Mouse (Mus musculus) CH12.LX (cell line): ENCODE measurements around the gene Entpd1. TPM values are rescaled to one million over a fixed set of nuclear protein-coding genes. Genes with fewer than 3 reads are reported as not detected.

ENCODE experiments used
- DNase-seq: peaks from one replicate; pipeline ENCODE4 v3.0.0-alpha.2; 2013; ENCODE audit errors: extremely low read depth
- H3K27ac ChIP-seq: 2 replicates; pipeline ENCODE4 v1.5.1; 2012; ENCODE audit warnings: low read depth, mild to moderate bottlenecking, control low read depth, moderate library complexity; ENCODE audit not compliant: insufficient read depth
- H3K27me3 ChIP-seq: replicated peaks from 2 replicates; pipeline ENCODE3; 2012; ENCODE audit warnings: inconsistent platforms
- H3K36me3 ChIP-seq, 2 experiments: replicated peaks in 1 of 2; 2 replicates each; pipeline versions ENCODE3 to v1.6.1; 2012; ENCODE audit warnings: inconsistent platforms in 1 of 2, low read length in 1 of 2, mild to moderate bottlenecking in 1 of 2, mixed read lengths in 1 of 2, moderate library complexity in 1 of 2; ENCODE audit not compliant: control insufficient read depth in 1 of 2, insufficient read depth in 1 of 2
- H3K4me1 ChIP-seq, 2 experiments: 2 replicates each; pipeline ENCODE4 v1.6.1; 2012; ENCODE audit warnings: inconsistent platforms in 1 of 2, moderate library complexity in 1 of 2; ENCODE audit not compliant: insufficient read depth in 2 of 2, control insufficient read depth in 1 of 2
- H3K4me2 ChIP-seq: 2 replicates; pipeline ENCODE4 v1.6.1; 2012; ENCODE audit warnings: low read depth, mild to moderate bottlenecking, control low read depth; ENCODE audit not compliant: poor library complexity, insufficient read depth, severe bottlenecking
- H3K4me3 ChIP-seq, 3 experiments: fragments of 150-350 bp in 1 of 3; sonication (generic) in 1 of 3; replicated peaks in 1 of 3; 2 replicates each; pipeline versions ENCODE3 to v1.5.1; 2011 to 2012; ENCODE audit warnings: low read depth in 2 of 3, low read length in 2 of 3, mild to moderate bottlenecking in 2 of 3, moderate library complexity in 2 of 3, control low read depth in 1 of 3, improper control_type of control experiment in 1 of 3, inconsistent platforms in 1 of 3, mixed read lengths in 1 of 3; ENCODE audit not compliant: poor library complexity in 1 of 3
- H3K79me2 ChIP-seq: replicated peaks from 2 replicates; pipeline ENCODE4 v1.6.1; 2012; ENCODE audit warnings: mild to moderate bottlenecking, moderate library complexity; ENCODE audit not compliant: control insufficient read depth, poor library complexity, insufficient read depth, severe bottlenecking; ENCODE audit errors: extremely low read depth
- H3K9ac ChIP-seq: 2 replicates; pipeline ENCODE4 v1.6.1; 2012; ENCODE audit warnings: low read depth, mild to moderate bottlenecking, control low read depth, moderate library complexity; ENCODE audit not compliant: insufficient read depth
- H3K9me3 ChIP-seq: replicated peaks from 2 replicates; pipeline ENCODE3; 2012; ENCODE audit warnings: low read length, inconsistent platforms, mixed read lengths
- BHLHE40 ChIP-seq: IDR thresholded peaks from 2 replicates; pipeline ENCODE4 v1.6.1; 2011; ENCODE audit warnings: mild to moderate bottlenecking, low read depth, low read length, improper control_type of control experiment
- CHD1 ChIP-seq: IDR thresholded peaks from 2 replicates; pipeline ENCODE4 v1.6.1; 2012; ENCODE audit warnings: low read depth, low read length, improper control_type of control experiment, inconsistent platforms
- CHD2 ChIP-seq: IDR thresholded peaks from 2 replicates; pipeline ENCODE4 v1.6.1; 2011; ENCODE audit warnings: low read length, improper control_type of control experiment
- CTCF ChIP-seq, 2 experiments: IDR thresholded peaks in 1 of 2; conservative IDR thresholded peaks in 1 of 2; 2 replicates each; pipeline ENCODE4 v1.5.1; 2011 to 2012; ENCODE audit warnings: low read depth in 2 of 2, low read length in 2 of 2, improper control_type of control experiment in 1 of 2, inconsistent platforms in 1 of 2, mild to moderate bottlenecking in 1 of 2, moderate library complexity in 1 of 2
- E2F4 ChIP-seq: IDR thresholded peaks from 2 replicates; pipeline ENCODE4 v1.6.1; 2011; ENCODE audit warnings: low read depth, low read length, improper control_type of control experiment; ENCODE audit not compliant: insufficient replicate concordance
- EP300 ChIP-seq: IDR thresholded peaks from 2 replicates; pipeline ENCODE4 v1.6.1; 2011; ENCODE audit warnings: low read length, improper control_type of control experiment
- ETS1 ChIP-seq: conservative IDR thresholded peaks from 2 replicates; pipeline ENCODE4 v1.6.1; 2012; ENCODE audit warnings: low read depth, mild to moderate bottlenecking, inconsistent platforms, low read length, improper control_type of control experiment, moderate library complexity
- GABPA ChIP-seq: IDR thresholded peaks from 2 replicates; pipeline ENCODE4 v1.6.1; 2012; ENCODE audit warnings: low read depth, low read length, improper control_type of control experiment, inconsistent platforms; ENCODE audit not compliant: insufficient replicate concordance
- HCFC1 ChIP-seq: IDR thresholded peaks from 2 replicates; pipeline ENCODE4 v1.6.1; 2012; ENCODE audit warnings: low read depth, mild to moderate bottlenecking, inconsistent platforms, low read length, improper control_type of control experiment
- IRF4 ChIP-seq: IDR thresholded peaks from 2 replicates; pipeline ENCODE4 v1.6.1; 2014; ENCODE audit warnings: low read depth, mild to moderate bottlenecking, inconsistent platforms, low read length, improper control_type of control experiment
- JUN ChIP-seq: IDR thresholded peaks from 2 replicates; pipeline ENCODE4 v1.6.1; 2011; ENCODE audit warnings: low read depth, mild to moderate bottlenecking, low read length, improper control_type of control experiment, moderate library complexity; ENCODE audit not compliant: insufficient read depth
- JUND ChIP-seq: conservative IDR thresholded peaks from 2 replicates; pipeline ENCODE4 v1.6.1; 2011; ENCODE audit warnings: low read depth, low read length, improper control_type of control experiment
- MAFK ChIP-seq: IDR thresholded peaks from 2 replicates; pipeline ENCODE4 v1.6.1; 2011; ENCODE audit warnings: low read length, improper control_type of control experiment; ENCODE audit not compliant: insufficient replicate concordance
- MAX ChIP-seq: IDR thresholded peaks from 2 replicates; pipeline ENCODE4 v1.6.1; 2011; ENCODE audit warnings: low read length, improper control_type of control experiment
- MAZ ChIP-seq: IDR thresholded peaks from 2 replicates; pipeline ENCODE4 v1.6.1; 2012; ENCODE audit warnings: low read depth, mild to moderate bottlenecking, inconsistent platforms, low read length, improper control_type of control experiment, moderate library complexity
- MEF2A ChIP-seq: IDR thresholded peaks from 2 replicates; pipeline ENCODE4 v1.6.1; 2014; ENCODE audit warnings: low read depth, mild to moderate bottlenecking, inconsistent platforms, low read length, improper control_type of control experiment, borderline replicate concordance
- MYC ChIP-seq: IDR thresholded peaks from 2 replicates; pipeline ENCODE4 v1.6.1; 2011; ENCODE audit warnings: low read depth, mild to moderate bottlenecking, improper control_type of control experiment, low read length
- PAX5 ChIP-seq: IDR thresholded peaks from 2 replicates; pipeline ENCODE4 v1.6.1; 2012; ENCODE audit warnings: low read length, inconsistent platforms, mixed read lengths
- POLR2A ChIP-seq: IDR thresholded peaks from 2 replicates; pipeline ENCODE4 v1.6.1; 2011; ENCODE audit warnings: low read depth, mild to moderate bottlenecking, improper control_type of control experiment, low read length
- POLR2AphosphoS2 ChIP-seq: IDR thresholded peaks from 2 replicates; pipeline ENCODE4 v1.6.1; 2011; ENCODE audit warnings: low read depth, low read length, improper control_type of control experiment
- SMC3 ChIP-seq: IDR thresholded peaks from 2 replicates; pipeline ENCODE4 v1.6.1; 2011; ENCODE audit warnings: low read depth, low read length, improper control_type of control experiment
- UBTF ChIP-seq: IDR thresholded peaks from 2 replicates; pipeline ENCODE4 v1.6.1; 2012; ENCODE audit warnings: low read depth, mild to moderate bottlenecking, inconsistent platforms, low read length, improper control_type of control experiment, moderate library complexity
- ZNF384 ChIP-seq: IDR thresholded peaks from 2 replicates; pipeline ENCODE4 v1.6.1; 2012; ENCODE audit warnings: low read depth, low read length, improper control_type of control experiment, inconsistent platforms
- dilution Hi-C: fragments of 300-500 bp; cut with MboI; formaldehyde crosslinking; loops from 2 replicates; pipeline ENCODE4 v1.14.3; 2020; ENCODE audit warnings: low sequenced_read_pairs; ENCODE audit not compliant: extremely low pct_unique_long_range_greater_than_20kb, extremely low pct_ligation_motif_present
- in situ Hi-C: fragments of 300-500 bp; cut with MboI; formaldehyde crosslinking; loops from 3 replicates; pipeline ENCODE4 v1.14.3; 2019; ENCODE audit warnings: low sequenced_read_pairs, low pct_ligation_motif_present, low pct_unique_long_range_greater_than_20kb, mixed read lengths
- polyA plus RNA-seq: library from polyadenylated mRNA; unstranded; fragments of >175 nt; gene quantifications from 2 replicates; pipeline ENCODE4 v1.2.1, GENCODE M21; 2012; ENCODE audit warnings: low read depth; ENCODE audit not compliant: insufficient read length
- total RNA-seq, 2 experiments: library from RNA; depleted of rRNA; stranded (reverse); fragments of 300-350 nt in 1 of 2; fragments of >200 nt in 1 of 2; gene quantifications; 2 replicates each; pipeline ENCODE4 v1.2.3; 2012 to 2014

The Entpd1 gene
- total and polyA plus RNA-seq, 3 experiments = 14.7 to 21.2 (median 19.5) TPM

DNA sequence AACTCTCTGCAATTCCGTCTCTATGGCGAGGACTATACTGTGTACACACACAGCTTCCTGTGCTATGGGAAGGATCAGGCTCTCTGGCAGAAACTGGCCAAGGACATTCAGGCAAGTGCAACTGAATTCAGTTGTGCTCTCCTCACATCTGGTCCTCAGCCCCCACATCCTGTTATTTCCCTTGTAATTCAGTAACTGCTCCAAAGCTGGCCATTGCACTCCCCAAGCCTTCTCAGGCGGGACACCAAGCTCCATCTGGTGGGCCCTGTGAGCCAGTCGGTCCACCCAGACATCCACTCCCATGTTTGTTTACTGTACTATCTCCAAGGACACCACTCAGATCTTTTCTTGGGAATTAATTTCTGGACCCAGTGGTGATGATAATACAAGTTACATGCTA, 114.0 kb downstream of the Entpd1 start:
- Histone ChIP-seq H3K79me2 (no peaks in the 10 kb centered on the region), H3K36me3 (peaks cover 53 to 85% of the 10 kb centered on the region in 2 experiments), H3K4me2 (no peak overlapping the region), H3K4me3 (no peak overlapping the region), H3K27me3 (no peaks in the 10 kb centered on the region), H3K9ac (no peak overlapping the region), H3K27ac (no peak overlapping the region), H3K4me1 (peaks cover 0 to 11% of the 10 kb centered on the region in 2 experiments; a peak in 2 of 4 replicates), H3K9me3 (no peaks in the 10 kb centered on the region)
- no peak for TF ChIP-seq CHD1
- no peak for TF ChIP-seq MAZ
- TF ChIP-seq EP300 = no peak
- TF ChIP-seq JUND = no peak
- no peak for TF ChIP-seq POLR2AphosphoS2
- TF ChIP-seq GABPA = no peak
- TF ChIP-seq CHD2 = no peak
- TF ChIP-seq SMC3 = no peak
- no peak for TF ChIP-seq MYC
- no peak for TF ChIP-seq JUN
- TF ChIP-seq BHLHE40 = no peak
- TF ChIP-seq E2F4 = no peak
- no peak for TF ChIP-seq MEF2A
- no peak for TF ChIP-seq CTCF (conservative IDR thresholded peaks at IDR 0.05 in 1 of 2, IDR thresholded peaks at IDR 0.05 in 1 of 2; ENCODE audit: low read depth in 2 of 2, low read length in 2 of 2)
- in situ Hi-C loops = no loop called here
- dilution Hi-C loops = no loop called here
- no peak for DNase-seq

DNA sequence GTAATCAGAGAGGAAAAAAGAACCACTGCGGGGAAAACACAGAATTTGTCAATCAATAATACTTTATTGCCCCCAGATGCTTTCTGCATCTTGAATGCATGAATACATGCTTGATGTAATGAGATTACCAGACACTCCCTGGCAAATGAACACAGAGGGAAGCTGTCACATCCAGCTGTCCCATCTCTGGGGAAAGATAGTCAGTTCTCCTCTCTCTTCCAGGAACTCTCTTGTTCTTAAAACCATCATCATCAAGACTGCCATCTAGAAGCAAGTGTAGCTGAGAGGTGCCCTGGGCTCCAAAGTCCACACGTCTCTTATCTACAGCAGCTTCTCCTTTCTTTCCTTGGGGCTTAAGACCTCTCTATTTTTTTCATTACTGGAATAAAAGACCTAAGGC, 114.4 kb downstream of the Entpd1 start:
- H3K4me1 ChIP-seq = peaks cover 0 to 11% of the 10 kb centered on the region in 2 experiments; a peak in 2 of 4 replicates
- H3K4me2 ChIP-seq = no peak overlapping the region
- dilution Hi-C loops = no loop called here
- no peak for DNase-seq
- H3K79me2 ChIP-seq = no peaks in the 10 kb centered on the region
- no peaks in the 10 kb centered on the region for H3K9me3 ChIP-seq
- H3K9ac ChIP-seq = no peak overlapping the region
- TF ChIP-seq EP300 (no peak), PAX5 (no peak), CHD2 (no peak), MAFK (no peak), IRF4 (no peak), MAX (no peak), MEF2A (no peak), HCFC1 (no peak), BHLHE40 (no peak), UBTF (no peak), MAZ (no peak), ETS1 (no peak), POLR2A (no peak), ZNF384 (no peak)
- no peak overlapping the region for H3K27ac ChIP-seq
- H3K4me3 ChIP-seq = no peak overlapping the region
- in situ Hi-C loops = no loop called here
- H3K36me3 ChIP-seq = peaks cover 52 to 83% of the 10 kb centered on the region in 2 experiments
- H3K27me3 ChIP-seq = no peaks in the 10 kb centered on the region
